Mouse (Mus musculus) bone marrow macrophage, adult 2 months (primary cell): ENCODE measurements around the gene Akap2. TPM values are rescaled to one million over a fixed set of nuclear protein-coding genes. Genes with fewer than 3 reads are reported as not detected.

Source experiments
- H3K27ac ChIP-seq: 2 replicates; pipeline ENCODE4 v1.5.1; 2012; ENCODE audit warnings: low read depth, low read length; ENCODE audit not compliant: insufficient read depth
- H3K4me1 ChIP-seq: 2 replicates; pipeline ENCODE4 v1.6.1; 2012; ENCODE audit warnings: low read length; ENCODE audit not compliant: control insufficient read depth, insufficient read depth
- H3K4me3 ChIP-seq: 2 replicates; pipeline ENCODE4 v1.5.1; 2012; ENCODE audit warnings: mild to moderate bottlenecking, low read length, moderate library complexity; ENCODE audit not compliant: insufficient read depth
- CTCF ChIP-seq: IDR thresholded peaks from 2 replicates; pipeline ENCODE4 v1.5.1; 2012; ENCODE audit warnings: low read depth, mild to moderate bottlenecking, low read length, moderate library complexity
- POLR2A ChIP-seq: IDR thresholded peaks from 2 replicates; pipeline ENCODE4 v1.6.1; 2012; ENCODE audit warnings: mild to moderate bottlenecking, low read depth, low read length, borderline replicate concordance
- polyA plus RNA-seq: library from polyadenylated mRNA; stranded (reverse); fragments of >200 nt; gene quantifications from 2 replicates; pipeline ENCODE4 v1.2.4, GENCODE M21; 2012; ENCODE audit not compliant: missing spikeins, insufficient read depth, insufficient read length

Gene Akap2
- polyA plus RNA-seq, 1 experiment = 1.3 TPM

DNA sequence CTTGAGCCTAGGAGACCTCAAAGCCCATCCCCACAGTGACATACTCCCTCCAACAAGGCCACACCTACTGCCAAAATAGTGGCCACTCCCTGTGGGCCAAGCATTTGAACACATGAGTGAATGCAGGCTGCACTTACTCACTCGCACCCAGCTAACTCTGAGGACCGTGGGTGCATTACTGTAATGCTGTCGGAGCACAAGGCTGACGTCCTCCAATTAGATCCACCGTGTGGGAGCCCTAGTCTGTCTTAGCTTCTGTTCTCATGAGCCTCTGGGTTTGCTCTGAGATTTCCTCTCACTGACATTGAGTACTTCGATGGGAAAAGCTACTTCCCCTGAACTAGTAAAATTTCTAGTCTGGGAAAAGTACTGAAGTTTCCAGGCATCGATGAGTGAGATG lies 108.8 kb downstream of the Akap2 start:
- Histone ChIP-seq H3K27ac (no peak overlapping the region), H3K4me3 (no peak overlapping the region), H3K4me1 (no peaks in the 10 kb centered on the region)
- TF ChIP-seq POLR2A (no peak), CTCF (no peak)

DNA sequence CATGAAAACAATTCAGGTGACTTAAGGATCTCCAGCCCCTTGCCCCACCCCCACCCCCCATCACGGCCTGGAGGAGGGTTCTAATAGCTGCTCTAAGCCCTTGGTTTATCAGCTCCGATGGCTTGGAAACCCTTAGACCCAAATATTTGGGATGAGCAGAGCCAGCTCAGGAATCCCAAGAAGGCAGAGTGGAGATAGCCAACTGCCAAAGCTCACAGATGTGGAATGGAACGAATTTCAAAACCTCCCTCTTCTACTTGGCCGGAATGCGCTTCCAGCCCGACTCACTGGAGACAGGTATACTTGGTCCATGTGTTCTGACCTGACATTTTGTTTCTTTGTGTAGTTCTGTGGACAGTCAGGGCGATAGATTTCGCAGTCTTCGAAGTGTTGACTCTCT lies 111.7 kb downstream of the Akap2 start:
- Histone ChIP-seq H3K27ac (no peak overlapping the region), H3K4me1 (no peaks in the 10 kb centered on the region), H3K4me3 (no peak overlapping the region)
- TF ChIP-seq CTCF (no peak), POLR2A (no peak)

DNA sequence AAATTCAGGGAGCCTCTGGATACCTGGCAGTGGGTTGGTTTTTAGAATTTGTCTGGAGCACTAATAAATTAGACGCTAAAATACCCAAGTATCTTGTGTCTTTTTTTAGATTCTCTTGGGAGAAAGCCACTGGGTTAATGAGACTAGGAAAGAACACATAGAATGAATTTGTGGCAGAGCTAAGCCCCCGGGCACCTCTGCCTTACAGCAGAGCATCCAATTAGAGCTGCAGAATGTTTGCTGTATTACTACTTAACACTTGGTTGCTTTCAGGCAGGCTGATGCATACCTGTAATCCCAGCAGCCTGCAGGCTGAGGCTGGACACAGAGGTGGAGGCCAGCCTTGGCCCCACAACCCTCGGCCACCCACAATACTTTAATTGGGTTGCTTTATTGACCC lies 112.3 kb downstream of the Akap2 start:
- Histone ChIP-seq H3K27ac (no peak overlapping the region), H3K4me1 (no peaks in the 10 kb centered on the region), H3K4me3 (no peak overlapping the region)
- TF ChIP-seq CTCF (no peak), POLR2A (no peak)

DNA sequence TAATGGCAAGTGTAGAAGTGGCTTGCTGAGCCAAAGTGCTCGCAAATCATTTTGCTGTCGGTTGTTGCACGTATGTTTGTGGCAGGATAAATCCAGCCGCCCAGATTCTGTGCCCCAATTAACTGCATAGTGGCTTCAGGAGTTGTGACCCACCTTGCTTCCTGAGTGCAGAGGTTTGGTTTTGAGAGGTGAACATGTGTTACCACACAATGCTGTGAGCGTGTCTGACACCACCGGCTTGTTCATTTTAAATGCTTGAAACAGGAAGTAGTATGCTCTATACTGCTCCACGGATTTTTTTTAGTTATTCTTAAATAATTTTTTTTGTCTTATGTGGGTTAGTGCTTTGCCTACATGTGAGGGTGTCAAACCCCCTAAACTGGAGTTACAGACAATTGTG lies 114.9 kb downstream of the Akap2 start:
- no peaks in the 10 kb centered on the region for H3K4me1 ChIP-seq
- H3K27ac ChIP-seq = no peak overlapping the region
- no peak for TF ChIP-seq POLR2A
- TF ChIP-seq CTCF = no peak
- H3K4me3 ChIP-seq = no peak overlapping the region

DNA sequence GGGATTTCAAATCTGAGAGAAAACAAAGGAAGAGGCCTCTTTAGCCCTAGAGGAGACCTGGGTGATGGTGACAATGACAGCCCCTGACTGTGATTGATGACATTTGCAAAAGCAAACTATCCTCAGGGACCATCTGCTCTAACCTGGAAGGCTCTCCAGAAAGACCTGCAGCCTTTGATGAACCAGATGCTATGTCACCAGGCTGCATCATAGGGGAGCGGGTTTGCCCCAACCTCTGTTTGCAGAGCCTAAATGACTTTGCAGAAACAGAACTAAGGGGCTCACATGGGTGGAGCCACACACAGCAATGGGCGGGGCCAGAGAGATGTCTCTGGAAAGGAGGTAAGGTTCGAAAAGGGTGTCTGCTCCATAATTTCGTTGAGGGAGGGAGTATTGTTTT lies 115.6 kb downstream of the Akap2 start:
- no peaks in the 10 kb centered on the region for H3K4me1 ChIP-seq
- no peak overlapping the region for H3K4me3 ChIP-seq
- no peak overlapping the region for H3K27ac ChIP-seq
- TF ChIP-seq POLR2A = no peak
- TF ChIP-seq CTCF = no peak

DNA sequence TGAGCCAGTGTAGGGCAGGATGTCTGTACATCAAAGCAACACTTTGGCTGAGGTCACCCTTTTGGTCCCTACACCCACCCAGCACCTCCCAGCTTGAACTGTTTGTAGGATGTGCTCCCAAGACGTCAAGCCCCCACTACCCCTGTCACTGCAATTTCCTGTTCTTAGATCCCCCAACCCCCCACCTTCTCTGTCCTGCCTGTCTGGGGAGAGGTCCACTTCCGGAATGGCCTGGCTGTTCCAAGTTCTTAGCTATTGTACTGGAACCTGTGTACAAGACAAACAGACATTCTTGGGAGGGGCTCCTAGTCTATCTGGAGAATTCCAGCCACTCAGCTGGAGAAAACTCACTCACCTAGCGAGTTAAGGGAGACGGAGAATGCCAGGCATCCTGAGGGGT lies 116.7 kb downstream of the Akap2 start:
- Histone ChIP-seq H3K4me1 (no peaks in the 10 kb centered on the region), H3K4me3 (no peak overlapping the region), H3K27ac (no peak overlapping the region)
- no peak for TF ChIP-seq CTCF
- no peak for TF ChIP-seq POLR2A

DNA sequence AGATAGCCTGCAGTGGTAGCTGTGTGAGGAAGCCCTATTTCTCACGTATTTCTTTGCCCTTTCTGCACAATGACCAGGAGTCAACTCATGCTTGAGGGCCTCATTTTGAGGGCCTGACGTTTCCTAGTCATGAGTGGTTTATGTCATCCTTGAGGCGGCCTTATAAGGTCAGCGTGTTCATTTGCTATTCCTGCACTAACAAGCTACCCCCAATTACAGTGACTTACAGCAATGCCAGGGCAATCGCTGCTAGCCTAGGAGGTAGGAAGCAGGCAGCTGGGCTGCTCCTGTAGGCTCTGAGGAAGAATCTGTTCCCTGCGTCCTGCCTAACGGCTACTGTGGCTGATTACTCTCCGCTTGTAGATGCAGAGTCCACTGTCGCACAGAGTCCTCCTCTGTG lies 119.6 kb downstream of the Akap2 start:
- no peak overlapping the region for H3K27ac ChIP-seq
- no peaks in the 10 kb centered on the region for H3K4me1 ChIP-seq
- no peak for TF ChIP-seq POLR2A
- no peak for TF ChIP-seq CTCF
- no peak overlapping the region for H3K4me3 ChIP-seq

DNA sequence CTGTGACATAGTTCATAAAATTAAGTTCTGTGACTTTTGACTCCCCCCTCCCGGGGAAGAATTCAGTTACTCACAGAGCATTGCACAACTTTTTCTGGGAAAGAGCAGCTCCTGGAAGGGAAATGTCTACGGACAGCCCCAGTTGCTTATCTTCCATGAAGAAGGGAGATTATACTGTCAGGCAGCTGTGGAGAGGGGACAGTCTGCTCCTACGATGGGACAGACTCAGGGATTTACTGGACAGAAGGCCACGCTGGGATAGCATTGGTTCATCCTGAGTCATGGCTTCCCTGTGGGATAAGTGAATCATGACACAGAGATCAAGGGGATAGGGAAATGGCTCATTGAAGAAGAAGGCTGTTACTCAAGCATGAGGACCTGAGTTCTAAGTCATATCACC lies 121.9 kb downstream of the Akap2 start:
- no peak for TF ChIP-seq POLR2A
- no peak for TF ChIP-seq CTCF
- H3K4me3 ChIP-seq = no peak overlapping the region
- H3K27ac ChIP-seq = no peak overlapping the region
- H3K4me1 ChIP-seq = no peaks in the 10 kb centered on the region

DNA sequence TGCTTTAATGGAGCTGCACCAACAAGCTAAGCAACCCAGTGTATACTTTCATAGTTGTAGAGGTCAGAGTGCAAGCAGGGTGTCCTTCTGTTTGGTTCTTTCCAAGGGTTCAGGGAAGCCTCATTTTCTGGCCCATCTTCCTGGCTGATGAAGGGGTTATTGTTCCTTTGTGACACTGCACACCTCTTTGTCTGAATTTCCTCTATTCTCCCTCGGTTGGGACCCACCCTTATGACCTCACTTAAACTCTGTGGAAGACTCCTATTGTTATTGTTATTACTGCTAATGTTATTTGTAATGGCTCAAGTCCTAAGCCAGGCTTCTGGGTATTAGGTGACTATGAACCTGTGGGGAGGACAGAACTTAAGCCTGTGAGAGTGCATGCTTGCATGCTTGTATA lies 124.5 kb downstream of the Akap2 start:
- H3K4me1 ChIP-seq = no peaks in the 10 kb centered on the region
- no peak overlapping the region for H3K27ac ChIP-seq

DNA sequence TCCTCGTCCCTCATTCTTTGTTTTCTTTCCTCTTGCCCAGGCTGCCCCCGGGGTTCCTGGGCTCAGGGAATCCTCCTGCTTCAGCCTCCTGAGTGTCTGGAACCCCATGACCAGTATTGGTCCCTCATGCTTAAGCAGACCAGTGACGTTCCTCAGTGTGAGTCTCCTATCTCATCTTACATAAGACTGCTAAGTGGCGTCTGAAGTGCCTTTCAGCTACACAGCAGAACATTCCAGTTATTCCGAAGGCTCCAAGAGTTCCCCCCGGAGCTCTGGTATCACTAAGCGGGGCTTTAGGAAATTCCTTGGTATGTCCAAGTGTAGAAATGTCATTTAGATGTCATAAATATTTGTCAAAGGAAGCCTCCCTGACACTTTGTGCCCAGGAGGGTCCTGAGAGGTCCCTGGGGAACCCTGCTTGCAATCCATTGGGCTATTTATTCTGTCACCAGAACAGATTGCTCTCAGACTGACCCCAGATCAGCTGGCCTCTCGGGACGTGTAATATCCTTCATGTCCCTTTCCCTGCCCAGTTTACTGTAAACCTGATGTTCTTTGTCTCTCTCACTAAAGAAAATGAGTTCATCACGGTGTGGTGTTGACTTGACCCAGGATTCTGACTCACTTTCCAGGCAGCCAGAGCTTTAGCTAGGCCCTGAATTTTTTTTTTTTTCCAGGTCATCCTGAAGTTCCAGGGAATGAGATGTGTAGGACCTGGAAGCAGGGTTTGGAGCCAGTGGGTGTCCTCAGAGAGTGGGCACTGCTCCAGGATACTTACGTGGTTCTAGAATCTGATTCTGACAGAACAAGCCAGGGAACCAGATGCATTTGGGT lies 125.2 kb downstream of the Akap2 start:
- TF ChIP-seq POLR2A (no peak), CTCF (no peak)
- Histone ChIP-seq H3K27ac (no peak overlapping the region), H3K4me1 (no peaks in the 10 kb centered on the region), H3K4me3 (no peak overlapping the region)

More for the DNA sequence above, 124.5 kb downstream of the Akap2 start:
- H3K4me3 ChIP-seq = no peak overlapping the region
- TF ChIP-seq POLR2A (no peak), CTCF (no peak)

DNA sequence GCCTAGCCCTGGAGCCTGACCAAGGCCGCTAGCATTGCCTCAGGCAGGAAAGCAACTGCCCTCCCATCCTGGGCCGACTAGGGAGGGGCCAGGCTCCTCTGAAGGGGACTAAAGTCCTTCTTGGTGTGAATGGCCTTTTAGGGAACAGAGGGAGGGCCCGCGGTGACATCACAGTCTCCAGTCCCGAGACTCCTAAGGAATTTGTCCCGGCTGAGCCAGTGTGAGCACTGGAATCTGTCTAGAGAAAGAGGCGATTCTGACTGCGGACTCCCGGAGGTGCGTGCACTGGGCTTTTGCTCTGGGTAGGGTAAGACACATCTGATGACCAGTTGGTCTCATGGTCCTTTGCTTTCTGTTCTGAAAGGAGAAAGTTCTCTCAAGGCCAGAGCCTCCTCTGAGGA lies 127.6 kb downstream of the Akap2 start:
- H3K27ac ChIP-seq = no peak overlapping the region
- H3K4me1 ChIP-seq = no peaks in the 10 kb centered on the region
- H3K4me3 ChIP-seq = no peak overlapping the region
- TF ChIP-seq CTCF (no peak), POLR2A (no peak)
